Mouse (Mus musculus) ES-Bruce4 (cell line): ENCODE measurements around the gene Trpm2. TPM values are rescaled to one million over a fixed set of nuclear protein-coding genes. Genes with fewer than 3 reads are reported as not detected.

ENCODE experiments used
- H3K27ac ChIP-seq: 2 replicates; pipeline ENCODE4 v1.5.1; 2012; ENCODE audit warnings: low read length, inconsistent platforms; ENCODE audit not compliant: insufficient read depth
- H3K27me3 ChIP-seq: 2 replicates; pipeline ENCODE4 v1.6.1; 2012; ENCODE audit warnings: mild to moderate bottlenecking, low read length, inconsistent platforms; ENCODE audit not compliant: control insufficient read depth, poor library complexity, insufficient read depth, severe bottlenecking
- H3K36me3 ChIP-seq: 2 replicates; pipeline ENCODE4 v1.6.1; 2012; ENCODE audit warnings: inconsistent platforms, mild to moderate bottlenecking, low read length, moderate library complexity; ENCODE audit not compliant: control insufficient read depth, poor library complexity, insufficient read depth, severe bottlenecking
- H3K4me1 ChIP-seq: one replicate; pipeline ENCODE4 v1.8.1; 2011; ENCODE audit warnings: low read length; ENCODE audit not compliant: control insufficient read depth, insufficient read depth
- H3K4me3 ChIP-seq: 2 replicates; pipeline ENCODE4 v1.5.1; 2011; ENCODE audit warnings: low read depth, mild to moderate bottlenecking, low read length
- H3K9ac ChIP-seq: 2 replicates; pipeline ENCODE4 v1.6.1; 2012; ENCODE audit warnings: low read depth, mild to moderate bottlenecking, inconsistent platforms; ENCODE audit not compliant: poor library complexity, severe bottlenecking
- H3K9me3 ChIP-seq: replicated peaks from 2 replicates; pipeline ENCODE4 v1.6.1; 2012; ENCODE audit warnings: mild to moderate bottlenecking, low read length, inconsistent platforms; ENCODE audit not compliant: control insufficient read depth, poor library complexity, insufficient read depth, severe bottlenecking
- CTCF ChIP-seq: IDR thresholded peaks from one replicate; pipeline ENCODE4 v1.8.1; 2011; ENCODE audit warnings: low read depth, low read length
- EP300 ChIP-seq: IDR thresholded peaks from 2 replicates; pipeline ENCODE4 v1.6.1; 2011; ENCODE audit warnings: low read depth, low read length; ENCODE audit not compliant: insufficient read depth
- POLR2A ChIP-seq: IDR thresholded peaks from one replicate; pipeline ENCODE4 v1.8.1; 2011; ENCODE audit warnings: low read length; ENCODE audit not compliant: insufficient read depth
- polyA plus RNA-seq: library from polyadenylated mRNA; stranded (reverse); fragments of >200 nt; gene quantifications from 2 replicates; pipeline ENCODE4 v1.2.4, GENCODE M21; 2011; ENCODE audit warnings: low read depth; ENCODE audit not compliant: missing spikeins, insufficient read depth, insufficient read length

Gene Trpm2
- polyA plus RNA-seq, 1 experiment = 0.07 TPM

- TF ChIP-seq POLR2A = no peak
- no peak for TF ChIP-seq EP300
- TF ChIP-seq CTCF = no peak
- no peak overlapping the region for H3K9ac ChIP-seq
- no peaks in the 10 kb centered on the region for H3K9me3 ChIP-seq
- no peaks in the 10 kb centered on the region for H3K36me3 ChIP-seq
- no peaks in the 10 kb centered on the region for H3K27me3 ChIP-seq
- H3K4me1 ChIP-seq = peaks cover 9% of the 10 kb centered on the region
- H3K27ac ChIP-seq = no peak overlapping the region
- H3K4me3 ChIP-seq = no peak overlapping the region
Measured at GRCm38 (mm10) chr10:78007203-78007602, 36.8 kb upstream of the Trpm2 start.

- Histone ChIP-seq H3K27me3 (no peaks in the 10 kb centered on the region), H3K9me3 (no peaks in the 10 kb centered on the region), H3K4me3 (no peak overlapping the region), H3K36me3 (no peaks in the 10 kb centered on the region), H3K27ac (no peak overlapping the region), H3K9ac (no peak overlapping the region), H3K4me1 (peaks cover 9% of the 10 kb centered on the region)
- TF ChIP-seq POLR2A (no peak), EP300 (no peak), CTCF (no peak)
Measured at GRCm38 (mm10) chr10:78005791-78006438, 35.6 kb upstream of the Trpm2 start.

GRCm38 (mm10) chr10:78004479-78005100, 34.2 kb upstream of the Trpm2 start:
- TF ChIP-seq CTCF (no peak), POLR2A (no peak), EP300 (no peak)
- H3K36me3 ChIP-seq = no peaks in the 10 kb centered on the region
- H3K4me3 ChIP-seq = no peak overlapping the region
- no peak overlapping the region for H3K27ac ChIP-seq
- H3K9me3 ChIP-seq = no peaks in the 10 kb centered on the region
- H3K9ac ChIP-seq = no peak overlapping the region
- H3K4me1 ChIP-seq = peaks cover 9% of the 10 kb centered on the region
- no peaks in the 10 kb centered on the region for H3K27me3 ChIP-seq

GRCm38 (mm10) chr10:78002316-78002715, 32.0 kb upstream of the Trpm2 start:
- TF ChIP-seq POLR2A (no peak), EP300 (no peak), CTCF (no peak)
- no peak overlapping the region for H3K9ac ChIP-seq
- H3K4me3 ChIP-seq = no peak overlapping the region
- no peaks in the 10 kb centered on the region for H3K36me3 ChIP-seq
- H3K9me3 ChIP-seq = no peaks in the 10 kb centered on the region
- no peaks in the 10 kb centered on the region for H3K27me3 ChIP-seq
- H3K27ac ChIP-seq = no peak overlapping the region
- H3K4me1 ChIP-seq = peaks cover 7% of the 10 kb centered on the region

GRCm38 (mm10) chr10:78001796-78002195, 31.4 kb upstream of the Trpm2 start:
- Histone ChIP-seq H3K27me3 (no peaks in the 10 kb centered on the region), H3K36me3 (no peaks in the 10 kb centered on the region), H3K27ac (no peak overlapping the region), H3K4me1 (peaks cover 7% of the 10 kb centered on the region), H3K9me3 (no peaks in the 10 kb centered on the region), H3K4me3 (no peak overlapping the region), H3K9ac (no peak overlapping the region)
- no peak for TF ChIP-seq POLR2A
- no peak for TF ChIP-seq EP300
- no peak for TF ChIP-seq CTCF

- no peak overlapping the region for H3K27ac ChIP-seq
- TF ChIP-seq EP300 (no peak), POLR2A (no peak), CTCF (no peak)
- H3K4me3 ChIP-seq = no peak overlapping the region
- H3K9me3 ChIP-seq = no peaks in the 10 kb centered on the region
- H3K36me3 ChIP-seq = 0 out of 2 replicates have a peak, but pooled peaks cover 8% of the 10 kb centered on the region
- H3K27me3 ChIP-seq = no peaks in the 10 kb centered on the region
- no peak overlapping the region for H3K9ac ChIP-seq
- no peaks in the 10 kb centered on the region for H3K4me1 ChIP-seq
Measured at GRCm38 (mm10) chr10:78000200-78000599, 29.8 kb upstream of the Trpm2 start.
